8 mouse cellular contexts compared by ENCODE assay signal in genomic region chr11:98088224-98088623, GRCm38 (mm10). TPM values are rescaled to one million over a fixed set of nuclear protein-coding genes. Genes with fewer than 3 reads are reported as not detected.
DNase-seq lines count a peak whose midpoint lies in the region; ATAC-seq and TF ChIP-seq lines count a peak whose summit lies in the region.

No protein-coding gene starts in this region.

- no peaks in the 10 kb centered on the region for H3K27me3 ChIP-seq in midbrain, embryonic 14.5 days (ENCODE audit: control insufficient read depth, insufficient read depth, low read length)
- H3K27me3 ChIP-seq in midbrain, embryonic 15.5 days (replicated peaks) = no peaks in the 10 kb centered on the region
- no peaks in the 10 kb centered on the region for H3K27me3 ChIP-seq in kidney, postnatal 0 days (ENCODE audit: insufficient read depth, low read length)
- no peaks in the 10 kb centered on the region for H3K27me3 ChIP-seq in hindbrain, embryonic 11.5 days (ENCODE audit: control insufficient read depth, insufficient read depth, low read length)

- H3K9me3 ChIP-seq in midbrain, embryonic 14.5 days (ENCODE audit: control insufficient read depth, low read length) = no peaks in the 10 kb centered on the region
- H3K9me3 ChIP-seq in midbrain, embryonic 15.5 days = no peaks in the 10 kb centered on the region
- no peaks in the 10 kb centered on the region for H3K9me3 ChIP-seq in kidney, postnatal 0 days (replicated peaks; ENCODE audit: low read length)
- H3K9me3 ChIP-seq in hindbrain, embryonic 11.5 days (ENCODE audit: control insufficient read depth, low read length) = no peaks in the 10 kb centered on the region

- no peak for TF ChIP-seq CTCF in kidney, postnatal 0 days (IDR thresholded peaks at IDR 0.05; ENCODE audit: low read depth)

- H3K36me3 ChIP-seq in midbrain, embryonic 14.5 days (ENCODE audit: control insufficient read depth, insufficient read depth, low read length) = peaks cover 56% of the 10 kb centered on the region
- H3K36me3 ChIP-seq in midbrain, embryonic 15.5 days (replicated peaks) = peaks cover 43% of the 10 kb centered on the region
- peaks cover 40% of the 10 kb centered on the region for H3K36me3 ChIP-seq in kidney, postnatal 0 days (ENCODE audit: insufficient read depth, low read length)
- peaks cover 7% of the 10 kb centered on the region; the same call in 1 of the 2 replicates for H3K36me3 ChIP-seq in hindbrain, embryonic 11.5 days (ENCODE audit: control insufficient read depth, insufficient read depth, low read length)

- DNase-seq in midbrain, embryonic 14.5 days = peak; percentile 35
- peak; percentile 83 for DNase-seq in adrenal gland, postnatal 14 days
- DNase-seq in gastrocnemius, postnatal 14 days = peak; percentile 61
- peak; percentile 41 for DNase-seq in kidney, postnatal 0 days (ENCODE audit: low spot score)
- peak; percentile 28 for DNase-seq in right cerebral cortex, postnatal 14 days
- no peak for DNase-seq in layer of hippocampus, adult 8-10 months (ENCODE audit: low spot score in 2 of 2)
- no peak for DNase-seq in hindbrain, embryonic 11.5 days (ENCODE audit: low spot score)

- no peak overlapping the region for H3K4me2 ChIP-seq in midbrain, embryonic 14.5 days (ENCODE audit: low read length)
- no peak overlapping the region for H3K4me2 ChIP-seq in midbrain, embryonic 15.5 days
- H3K4me2 ChIP-seq in kidney, postnatal 0 days (ENCODE audit: low read length) = no peak overlapping the region
- no peak overlapping the region for H3K4me2 ChIP-seq in hindbrain, embryonic 11.5 days (replicated peaks; ENCODE audit: low read depth, low read length)

- no peak overlapping the region for H3K4me3 ChIP-seq in midbrain, embryonic 14.5 days (replicated peaks; ENCODE audit: low read depth, low read length)
- H3K4me3 ChIP-seq in midbrain, embryonic 15.5 days = no peak overlapping the region
- no peak overlapping the region for H3K4me3 ChIP-seq in kidney, postnatal 0 days (replicated peaks; ENCODE audit: low read depth, low read length)
- H3K4me3 ChIP-seq in hindbrain, embryonic 11.5 days (ENCODE audit: low read depth, low read length) = no peak overlapping the region

- no peak overlapping the region for H3K9ac ChIP-seq in midbrain, embryonic 14.5 days (replicated peaks; ENCODE audit: low read length)
- no peak overlapping the region for H3K9ac ChIP-seq in midbrain, embryonic 15.5 days
- H3K9ac ChIP-seq in kidney, postnatal 0 days (ENCODE audit: low read depth, low read length) = no peak overlapping the region
- H3K9ac ChIP-seq in hindbrain, embryonic 11.5 days (ENCODE audit: low read depth, low read length) = no peak overlapping the region

- no peak for ATAC-seq in midbrain, embryonic 14.5 days (ENCODE audit: low FRiP score, low TSS enrichment)
- no peak for ATAC-seq in midbrain, embryonic 15.5 days (replicated peaks)
- ATAC-seq in kidney, postnatal 0 days (replicated peaks; ENCODE audit: low FRiP score, low read depth) = no peak
- ATAC-seq in hindbrain, embryonic 11.5 days (ENCODE audit: low FRiP score) = no peak

- intact Hi-C loops in gastrocnemius, postnatal 14 days (cut with DNase I; ENCODE audit: low total_unique reads) = no loop called here

- no peaks in the 10 kb centered on the region for H3K4me1 ChIP-seq in midbrain, embryonic 14.5 days (ENCODE audit: control insufficient read depth, insufficient read depth, low read length)
- no peaks in the 10 kb centered on the region for H3K4me1 ChIP-seq in midbrain, embryonic 15.5 days
- H3K4me1 ChIP-seq in kidney, postnatal 0 days (replicated peaks; ENCODE audit: insufficient read depth, low read length) = no peaks in the 10 kb centered on the region
- H3K4me1 ChIP-seq in hindbrain, embryonic 11.5 days (replicated peaks; ENCODE audit: control insufficient read depth, insufficient read depth, low read length) = no peaks in the 10 kb centered on the region

- WGBS in midbrain, embryonic 14.5 days = 59% methylated on average over 7 of the region's 7 CpGs
- 52% methylated on average over 7 of the region's 7 CpGs for WGBS in midbrain, embryonic 15.5 days
- WGBS in kidney, postnatal 0 days = 39% methylated on average over 7 of the region's 7 CpGs
- 51% methylated on average over 7 of the region's 7 CpGs for WGBS in hindbrain, embryonic 11.5 days

- no peak overlapping the region for H3K27ac ChIP-seq in midbrain, embryonic 14.5 days (replicated peaks; ENCODE audit: low read depth, low read length)
- H3K27ac ChIP-seq in midbrain, embryonic 15.5 days = no peak overlapping the region
- no peak overlapping the region for H3K27ac ChIP-seq in kidney, postnatal 0 days
- no peak overlapping the region for H3K27ac ChIP-seq in hindbrain, embryonic 11.5 days (ENCODE audit: low read depth, low read length)

RNA-seq across cellular contexts. Expression of gene Stac2, which starts 35.0 kb away (rescaled TPM):
- polyA plus RNA-seq in midbrain, embryonic 14.5 days (2014; fragmentation: Nextera tagmentation; extraction: Ambion mirVana) = 2.9 and 4.1 TPM in 2 replicates
- polyA plus RNA-seq in midbrain, embryonic 15.5 days (2015; fragmentation: Nextera tagmentation; extraction: Ambion mirVana) = 2.6 and 3.9 TPM in 2 replicates
- 3.1 and 3.7 TPM in 2 replicates for total RNA-seq in adrenal gland, postnatal 14 days (2021)
- under 1 TPM; 0.07 to 0.29 TPM for total RNA-seq in gastrocnemius, postnatal 14 days (2021)
- 1.6 and 2.0 TPM in 2 replicates for polyA plus RNA-seq in kidney, postnatal 0 days (2015; fragmentation: Nextera tagmentation; extraction: Ambion mirVana)
- total RNA-seq in layer of hippocampus, adult 8-10 months (2022) = 10 to 100 TPM; 47.7 to 56.4 (median 52.4) TPM
- 1.4 and 1.8 TPM in 2 replicates for polyA plus RNA-seq in hindbrain, embryonic 11.5 days (2014; fragmentation: Nextera tagmentation; extraction: Ambion mirVana)

Comparison
In these comparisons a context has a peak if more than half of its experiments do, and no peak if none do; other contexts are left out.
1. DNase-seq: peak in midbrain, embryonic 14.5 days (single experiment), adrenal gland, postnatal 14 days (single experiment), gastrocnemius, postnatal 14 days (single experiment), kidney, postnatal 0 days (single experiment) and right cerebral cortex, postnatal 14 days (single experiment); none in layer of hippocampus, adult 8-10 months (0 of 2) and hindbrain, embryonic 11.5 days (single experiment).